Mouse (Mus musculus): ENCODE data around the gene Dirc2. TPM values are rescaled to one million over a fixed set of nuclear protein-coding genes. Genes with fewer than 3 reads are reported as not detected.

Dirc2 gene
- polyA plus RNA-seq, 1 experiment from 2014 or later, result 34.8 TPM

DNA sequence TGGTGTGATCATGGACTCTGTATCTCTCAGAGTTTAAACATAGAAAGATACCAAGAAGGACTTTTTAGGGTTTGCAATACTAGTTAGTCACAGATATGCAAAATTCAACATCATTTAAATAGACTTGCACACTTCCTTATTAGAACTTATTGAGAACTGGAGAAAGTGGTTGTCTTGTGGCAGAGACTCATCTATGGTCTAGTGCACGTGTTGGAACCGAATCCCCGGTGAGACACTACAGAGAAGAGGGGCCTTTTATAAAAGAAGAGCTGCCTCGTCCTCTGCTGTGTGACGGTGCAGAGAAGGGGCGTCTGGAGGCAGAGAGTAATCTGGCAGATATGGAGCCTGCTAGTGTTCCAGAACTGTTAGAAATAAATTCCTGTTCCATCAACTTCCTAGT, 44.6 kb downstream of the Dirc2 start:
- no peaks in the 10 kb centered on the region for H3K9me3 ChIP-seq
- H3K4me1 ChIP-seq (replicated peaks), result no peaks in the 10 kb centered on the region
- H3K27ac ChIP-seq (replicated peaks), result no peak overlapping the region
- no peaks in the 10 kb centered on the region for H3K27me3 ChIP-seq
- ATAC-seq (ENCODE audit: low FRiP score, low read depth), result no peak
- peaks cover 4% of the 10 kb centered on the region; the same call in 1 of the 2 replicates for H3K36me3 ChIP-seq
- no peak overlapping the region for H3K4me3 ChIP-seq
- H3K4me2 ChIP-seq, result no peak overlapping the region
- no peak overlapping the region for H3K9ac ChIP-seq
- 67% methylated on average over 6 of the region's 6 CpGs for WGBS

DNA sequence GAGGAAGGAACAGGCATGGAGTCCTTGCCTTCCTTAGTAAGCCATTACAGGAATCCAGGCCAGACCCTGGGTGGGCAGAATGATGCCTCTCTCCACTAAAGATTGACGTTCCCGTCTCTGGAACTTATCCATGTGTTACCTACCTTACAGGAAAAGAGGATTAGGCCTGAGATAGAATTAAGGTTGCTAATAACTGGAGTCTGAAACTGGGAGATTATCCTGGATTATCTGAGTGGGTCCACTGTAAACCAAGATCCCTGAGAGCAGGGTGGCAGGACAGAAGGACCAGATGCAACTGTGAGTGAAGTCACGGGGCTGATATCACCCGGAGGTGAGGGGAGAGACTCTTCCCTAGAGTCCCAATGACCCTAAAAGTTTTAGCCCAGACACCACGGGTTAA, 51.4 kb downstream of the Dirc2 start:
- WGBS, result 86% methylated on average over 5 of the region's 5 CpGs

DNA sequence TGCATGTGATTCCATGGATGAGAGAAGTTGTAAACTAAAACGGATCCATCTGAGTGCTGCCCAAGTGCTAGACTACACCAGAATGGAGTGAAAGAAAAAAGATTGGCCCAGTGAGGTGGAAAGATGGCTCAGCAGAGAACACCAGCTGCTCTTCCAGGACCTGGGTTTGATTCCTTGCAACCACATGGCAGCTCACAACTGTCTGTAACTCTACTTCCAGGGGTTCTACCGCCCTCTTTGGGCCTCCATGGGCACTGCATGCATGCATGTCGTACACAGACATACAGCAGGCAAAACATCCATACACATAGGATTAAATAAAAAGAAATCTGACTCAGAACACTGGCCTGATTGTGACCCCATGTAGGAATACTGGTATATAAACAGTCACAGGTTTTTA, 52.9 kb downstream of the Dirc2 start:
- H3K4me2 ChIP-seq, result no peak overlapping the region
- H3K9me3 ChIP-seq, result no peaks in the 10 kb centered on the region
- ATAC-seq (ENCODE audit: low FRiP score, low read depth), result no peak
- H3K4me3 ChIP-seq, result no peak overlapping the region
- no peaks in the 10 kb centered on the region for H3K27me3 ChIP-seq
- 89% methylated on average over 3 of the region's 3 CpGs for WGBS
- no peak overlapping the region for H3K9ac ChIP-seq
- H3K4me1 ChIP-seq (replicated peaks), result peaks cover 9% of the 10 kb centered on the region
- H3K36me3 ChIP-seq, result peaks cover 17% of the 10 kb centered on the region
- no peak overlapping the region for H3K27ac ChIP-seq (replicated peaks)

More for the DNA sequence above, 51.4 kb downstream of the Dirc2 start:
- Histone ChIP-seq H3K4me3 (no peak overlapping the region), H3K27me3 (no peaks in the 10 kb centered on the region), H3K4me2 (no peak overlapping the region), H3K9me3 (no peaks in the 10 kb centered on the region), H3K36me3 (peaks cover 18% of the 10 kb centered on the region), H3K27ac (replicated peaks) (no peak overlapping the region), H3K4me1 (replicated peaks) (peaks cover 5% of the 10 kb centered on the region; the same call in 1 of the 2 replicates), H3K9ac (no peak overlapping the region)
- ATAC-seq (ENCODE audit: low FRiP score, low read depth), result no peak

DNA sequence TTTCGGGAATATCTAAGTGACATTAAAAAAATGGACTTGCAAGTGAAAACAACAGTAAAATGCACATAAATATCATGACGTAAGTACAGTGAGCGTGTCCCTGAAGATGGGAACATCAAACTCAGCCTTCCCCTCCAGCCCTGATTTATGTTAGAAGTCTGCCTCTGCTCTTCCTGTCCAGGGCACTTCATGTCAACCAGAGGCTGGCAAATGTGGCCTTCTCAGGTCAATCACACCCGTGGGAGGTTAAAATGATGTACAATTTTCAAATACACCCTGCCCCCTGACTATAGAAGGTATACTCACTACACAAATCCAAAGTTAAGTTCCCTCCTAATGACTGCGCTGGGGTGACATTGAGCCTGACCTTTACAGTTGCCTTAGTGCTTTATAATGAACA, 53.4 kb downstream of the Dirc2 start:
- peaks cover 14% of the 10 kb centered on the region; the same call in 1 of the 2 replicates for H3K36me3 ChIP-seq
- H3K9me3 ChIP-seq, result no peaks in the 10 kb centered on the region
- H3K9ac ChIP-seq, result no peak overlapping the region
- no peak overlapping the region for H3K4me3 ChIP-seq
- no peak overlapping the region for H3K4me2 ChIP-seq
- 90% methylated on average over 5 of the region's 5 CpGs for WGBS
- no peak for ATAC-seq (ENCODE audit: low FRiP score, low read depth)
- H3K27ac ChIP-seq (replicated peaks), result no peak overlapping the region
- no peaks in the 10 kb centered on the region for H3K27me3 ChIP-seq
- H3K4me1 ChIP-seq (replicated peaks), result peaks cover 14% of the 10 kb centered on the region

DNA sequence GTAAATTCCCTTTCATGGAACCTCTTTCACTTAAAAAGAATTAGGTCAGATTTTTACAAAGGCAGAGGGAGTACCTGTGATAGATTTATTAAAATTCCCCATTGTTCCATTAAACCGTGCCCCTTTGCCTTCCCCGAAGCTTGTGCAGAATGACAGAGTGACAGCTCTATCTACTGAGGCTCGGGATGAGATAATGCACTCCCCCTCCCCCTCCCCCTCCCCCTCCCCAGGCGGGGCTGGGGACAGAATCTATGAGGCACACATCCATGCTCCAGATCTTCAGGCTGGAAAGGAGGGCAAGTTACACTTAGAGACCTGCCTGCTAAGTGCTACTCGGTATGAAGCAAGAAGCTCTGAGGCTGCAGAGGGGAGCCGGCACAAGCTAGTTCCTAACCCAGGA, 53.8 kb downstream of the Dirc2 start:
- WGBS, result 33% methylated on average over 6 of the region's 6 CpGs
- Histone ChIP-seq H3K9me3 (no peaks in the 10 kb centered on the region), H3K27ac (replicated peaks) (0 out of 2 replicates have a peak overlapping the region, but pooled peaks have one; percentile 46), H3K4me3 (no peak overlapping the region), H3K27me3 (no peaks in the 10 kb centered on the region), H3K4me1 (replicated peaks) (peaks cover 18% of the 10 kb centered on the region), H3K36me3 (peaks cover 14% of the 10 kb centered on the region; the same call in 1 of the 2 replicates), H3K4me2 (no peak overlapping the region), H3K9ac (no peak overlapping the region)
- ATAC-seq (ENCODE audit: low FRiP score, low read depth), result peak; percentile 69

DNA sequence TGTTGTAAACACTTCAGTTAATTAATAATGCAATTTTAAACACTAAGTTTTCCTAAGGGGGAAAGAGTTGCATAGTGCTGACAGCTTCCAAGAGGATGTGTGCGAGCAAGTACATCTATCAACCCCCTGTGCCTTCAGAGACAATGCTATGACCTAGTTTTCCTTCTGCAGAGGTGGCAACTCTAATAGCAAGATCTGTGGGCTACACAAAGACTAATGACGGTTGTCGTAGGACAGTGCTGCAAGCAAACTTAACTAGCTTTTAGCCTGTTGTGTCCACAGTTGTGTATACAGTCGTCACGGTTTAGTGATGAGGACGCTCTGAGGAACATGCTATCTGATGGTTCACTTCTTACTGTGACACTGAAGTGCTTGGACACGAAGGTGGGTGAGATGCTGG, 54.5 kb downstream of the Dirc2 start:
- WGBS, result 75% methylated on average over 7 of the region's 7 CpGs

DNA sequence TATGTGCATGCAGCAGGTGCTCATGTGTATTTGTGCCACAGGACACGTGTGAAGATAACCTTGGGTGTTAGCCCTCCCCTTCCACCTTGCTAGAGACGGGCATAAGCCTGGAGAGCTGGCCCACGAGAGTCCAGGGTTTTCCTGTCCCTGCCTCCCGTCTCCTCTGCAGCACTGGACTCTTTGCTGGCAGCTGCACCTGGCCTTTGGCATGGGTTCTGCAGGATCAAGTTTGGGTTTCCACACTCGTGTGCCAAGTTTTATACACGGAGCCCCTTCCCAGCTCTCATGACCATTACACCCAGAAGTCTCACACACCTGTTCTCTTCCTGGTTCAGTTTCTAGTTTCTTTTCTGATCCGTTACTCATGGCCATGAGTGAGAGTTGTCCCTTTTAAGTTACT, 55.5 kb downstream of the Dirc2 start:
- H3K27me3 ChIP-seq, result no peaks in the 10 kb centered on the region
- H3K36me3 ChIP-seq, result peaks cover 14% of the 10 kb centered on the region; the same call in 1 of the 2 replicates
- peaks cover 19% of the 10 kb centered on the region for H3K4me1 ChIP-seq (replicated peaks)
- no peak overlapping the region for H3K4me3 ChIP-seq
- H3K4me2 ChIP-seq, result no peak overlapping the region
- no peaks in the 10 kb centered on the region for H3K9me3 ChIP-seq
- no peak overlapping the region for H3K27ac ChIP-seq (replicated peaks)
- WGBS, result 82% methylated on average over 7 of the region's 7 CpGs
- no peak overlapping the region for H3K9ac ChIP-seq
- no peak for ATAC-seq (ENCODE audit: low FRiP score, low read depth)

More for the DNA sequence above, 54.5 kb downstream of the Dirc2 start:
- Histone ChIP-seq H3K27me3 (no peaks in the 10 kb centered on the region), H3K4me1 (replicated peaks) (peaks cover 19% of the 10 kb centered on the region), H3K4me3 (no peak overlapping the region), H3K36me3 (peaks cover 14% of the 10 kb centered on the region; the same call in 1 of the 2 replicates), H3K4me2 (no peak overlapping the region), H3K27ac (replicated peaks) (0 out of 2 replicates have a peak overlapping the region, but pooled peaks have one; percentile 46), H3K9ac (no peak overlapping the region), H3K9me3 (no peaks in the 10 kb centered on the region)
- ATAC-seq (ENCODE audit: low FRiP score, low read depth), result peak; percentile 46; the same call in 1 of the 2 replicates

DNA sequence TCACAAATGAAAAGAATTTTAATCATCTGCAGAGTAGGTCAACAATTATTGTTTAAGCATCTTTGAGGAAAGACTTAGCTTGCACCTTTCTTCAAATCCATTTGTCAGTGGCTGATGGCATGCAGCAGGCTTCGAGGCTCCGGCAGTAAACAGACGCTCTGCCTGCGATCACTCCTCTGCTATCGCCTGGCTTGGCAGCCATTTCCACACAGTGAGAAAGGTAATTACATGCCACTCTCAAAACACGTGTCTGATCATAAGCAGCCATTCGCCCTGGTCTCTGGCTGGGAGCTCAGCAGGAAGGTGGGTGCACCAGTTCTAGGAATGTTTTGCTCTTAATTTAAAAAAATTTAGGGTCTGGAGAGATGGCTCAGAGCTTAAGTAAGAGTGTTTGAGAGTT, 58.2 kb downstream of the Dirc2 start:
- H3K9me3 ChIP-seq, result no peaks in the 10 kb centered on the region
- no peak overlapping the region for H3K4me3 ChIP-seq
- no peak overlapping the region for H3K27ac ChIP-seq (replicated peaks)
- 35% methylated on average over 7 of the region's 7 CpGs for WGBS
- ATAC-seq (ENCODE audit: low FRiP score, low read depth), result no peak
- peaks cover 19% of the 10 kb centered on the region for H3K4me1 ChIP-seq (replicated peaks)
- H3K9ac ChIP-seq, result no peak overlapping the region
- H3K27me3 ChIP-seq, result no peaks in the 10 kb centered on the region
- H3K4me2 ChIP-seq, result no peak overlapping the region
- 0 out of 2 replicates have a peak, but pooled peaks cover under 1% of the 10 kb centered on the region for H3K36me3 ChIP-seq

DNA sequence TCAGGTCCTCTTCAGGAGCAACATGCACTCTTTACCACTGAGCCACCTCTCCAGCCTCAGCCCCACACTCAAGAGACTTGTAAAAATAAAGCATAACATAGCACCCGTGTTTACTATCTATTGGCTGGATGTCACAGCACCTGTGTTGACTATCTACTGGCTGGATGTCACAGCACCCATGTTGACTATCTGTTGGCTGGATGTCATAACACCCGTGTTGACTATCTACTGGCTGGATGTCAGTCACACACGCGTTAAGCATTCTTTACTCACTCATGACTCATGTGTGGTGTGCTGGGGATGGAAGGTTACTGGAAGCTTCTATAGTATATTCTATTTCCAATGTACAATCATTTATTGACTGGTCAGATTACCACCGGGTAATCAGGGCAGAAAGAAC, 62.2 kb downstream of the Dirc2 start:
- Histone ChIP-seq H3K4me3 (no peak overlapping the region), H3K9ac (no peak overlapping the region), H3K4me2 (no peak overlapping the region), H3K36me3 (0 out of 2 replicates have a peak, but pooled peaks cover 4% of the 10 kb centered on the region), H3K27ac (replicated peaks) (no peak overlapping the region), H3K4me1 (replicated peaks) (peaks cover 14% of the 10 kb centered on the region), H3K9me3 (no peaks in the 10 kb centered on the region), H3K27me3 (no peaks in the 10 kb centered on the region)
- ATAC-seq (ENCODE audit: low FRiP score, low read depth), result no peak
- WGBS, result 92% methylated on average over 5 of the region's 5 CpGs

DNA sequence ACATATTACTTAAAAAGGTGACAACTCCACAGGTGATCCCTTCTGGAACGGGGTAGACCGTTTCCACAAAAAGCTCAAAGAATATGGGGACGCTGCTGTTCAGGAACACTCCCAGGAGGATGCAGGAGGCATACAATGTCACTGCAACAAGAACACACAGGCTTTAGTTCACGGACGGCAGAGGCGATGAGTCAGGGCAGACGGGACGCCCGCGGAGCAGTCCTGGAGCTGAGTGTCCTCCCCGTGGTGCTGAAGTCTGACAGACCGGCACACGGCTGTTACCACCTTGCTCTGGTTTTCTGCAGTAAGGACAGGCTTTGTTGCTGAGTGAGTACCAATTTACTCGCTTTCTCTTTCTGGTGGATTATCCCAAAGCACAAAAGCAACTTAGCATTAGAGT, 64.4 kb downstream of the Dirc2 start:
- Histone ChIP-seq H3K4me1 (replicated peaks) (no peaks in the 10 kb centered on the region), H3K36me3 (0 out of 2 replicates have a peak, but pooled peaks cover 4% of the 10 kb centered on the region), H3K9me3 (no peaks in the 10 kb centered on the region), H3K4me3 (no peak overlapping the region), H3K27me3 (no peaks in the 10 kb centered on the region), H3K27ac (replicated peaks) (no peak overlapping the region), H3K4me2 (no peak overlapping the region), H3K9ac (no peak overlapping the region)
- 71% methylated on average over 14 of the region's 14 CpGs for WGBS
- no peak for ATAC-seq (ENCODE audit: low FRiP score, low read depth)

DNA sequence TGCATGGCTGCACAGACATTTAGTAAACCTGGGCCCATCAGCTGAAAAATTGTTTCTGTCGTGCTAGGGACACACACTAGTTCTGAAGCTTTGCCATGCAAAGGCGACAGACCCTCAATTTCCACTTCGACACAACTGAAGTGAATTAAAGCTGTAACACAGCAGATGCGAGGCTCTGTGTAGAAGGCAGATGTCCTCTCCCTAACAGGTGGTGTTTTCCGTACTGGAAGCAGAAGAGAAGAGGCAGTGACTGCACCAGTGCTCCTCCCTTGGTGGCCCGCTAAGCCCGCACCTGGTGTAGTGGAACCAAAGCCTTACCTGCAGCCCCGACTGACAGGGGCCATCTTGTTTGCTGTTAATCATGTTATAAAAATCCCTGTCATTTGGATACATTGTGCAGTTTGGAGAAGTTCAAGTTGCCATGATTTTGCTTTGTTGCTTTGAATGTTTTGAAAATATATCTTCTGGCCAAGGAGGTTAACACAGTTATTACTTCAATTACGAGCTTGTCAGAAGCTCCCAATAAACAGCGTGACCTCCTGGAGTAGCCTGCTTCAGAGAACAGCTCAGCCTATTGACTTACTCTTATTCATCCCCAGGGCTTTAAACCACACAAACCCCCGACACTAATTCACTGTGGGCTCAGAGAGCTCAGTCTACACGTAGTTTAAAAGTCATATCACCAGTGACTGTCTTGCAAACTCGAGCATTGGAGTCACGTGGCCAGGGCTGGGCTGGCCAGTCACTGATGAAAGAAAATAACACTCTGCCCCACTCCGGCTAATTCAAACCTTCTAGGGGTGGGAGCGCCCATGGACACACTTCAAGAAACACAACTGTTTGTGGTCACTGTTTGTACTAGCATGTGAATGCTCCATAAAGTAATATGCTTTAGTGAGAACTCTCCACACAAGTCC, 65.1 kb downstream of the Dirc2 start:
- Histone ChIP-seq H3K9me3 (no peaks in the 10 kb centered on the region), H3K4me3 (no peak overlapping the region), H3K4me1 (replicated peaks) (no peaks in the 10 kb centered on the region), H3K36me3 (0 out of 2 replicates have a peak, but pooled peaks cover 4% of the 10 kb centered on the region), H3K27me3 (no peaks in the 10 kb centered on the region), H3K4me2 (no peak overlapping the region), H3K27ac (replicated peaks) (no peak overlapping the region), H3K9ac (no peak overlapping the region)
- no peak for ATAC-seq (ENCODE audit: low FRiP score, low read depth)
- 58% methylated on average over 16 of the region's 16 CpGs for WGBS

DNA sequence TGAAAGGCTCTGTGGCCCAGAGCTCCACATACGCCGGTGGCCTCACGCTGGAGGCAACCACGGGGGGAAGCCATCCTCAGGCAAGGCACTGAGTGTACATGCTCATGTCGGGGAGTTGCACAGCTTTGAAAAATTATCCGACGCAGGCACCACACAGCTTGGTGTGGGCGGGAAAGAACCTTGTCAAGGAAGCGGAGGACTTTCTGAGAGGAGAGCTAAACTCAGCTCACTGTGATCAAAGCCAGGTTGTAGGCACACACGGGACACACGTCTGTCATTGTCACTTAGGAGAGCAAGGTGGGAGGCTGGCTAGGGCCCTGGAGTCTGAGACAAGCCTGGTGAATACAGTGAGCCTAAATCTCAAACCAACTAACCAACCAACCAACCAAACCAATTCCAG, 67.3 kb downstream of the Dirc2 start:
- no peaks in the 10 kb centered on the region for H3K9me3 ChIP-seq
- H3K27me3 ChIP-seq, result no peaks in the 10 kb centered on the region
- H3K4me2 ChIP-seq, result no peak overlapping the region
- no peak for ATAC-seq (ENCODE audit: low FRiP score, low read depth)
- no peak overlapping the region for H3K27ac ChIP-seq (replicated peaks)
- H3K36me3 ChIP-seq, result peaks cover 9% of the 10 kb centered on the region
- 58% methylated on average over 11 of the region's 11 CpGs for WGBS
- no peak overlapping the region for H3K4me3 ChIP-seq
- H3K4me1 ChIP-seq (replicated peaks), result no peaks in the 10 kb centered on the region
- H3K9ac ChIP-seq, result no peak overlapping the region

All from hindbrain, embryonic 15.5 days (tissue).